Mouse (Mus musculus) liver, adult 2 months (tissue): Measurements from ENCODE around the gene Rasd1.

ENCODE experiments used
- CTCF ChIP-seq: fragments of 200-500 bp; IDR thresholded peaks from 2 replicates; pipeline ENCODE4 v1.5.1; 2011; ENCODE audit warnings: low read depth, low read length, control low read depth
- POLR2A ChIP-seq: fragments of 200-500 bp; IDR thresholded peaks from 2 replicates; pipeline ENCODE4 v1.6.1; 2011; ENCODE audit warnings: low read length, control low read depth; ENCODE audit not compliant: insufficient read depth; ENCODE audit errors: extremely low read depth

DNA sequence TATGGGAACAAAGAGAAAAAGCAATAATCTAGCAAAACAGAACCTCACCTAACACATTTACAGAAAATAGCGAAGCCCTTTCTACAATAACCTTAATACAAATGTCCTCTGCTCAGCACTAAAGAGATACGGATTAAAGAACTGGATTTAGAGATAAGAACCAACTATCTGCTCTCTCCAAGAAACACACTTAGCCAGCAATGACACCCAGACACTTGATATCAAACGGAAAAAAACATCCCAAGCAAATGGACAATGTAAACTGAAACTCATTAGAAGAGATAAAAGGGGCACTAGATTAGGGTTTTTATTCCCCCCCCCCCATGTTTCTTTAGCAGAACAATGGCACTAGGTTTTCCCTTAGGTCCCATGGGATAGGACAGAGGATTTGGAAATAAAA lies 45.3 kb downstream of the Rasd1 start:
- TF ChIP-seq CTCF (no peak), POLR2A (no peak)
